Mouse (Mus musculus): ENCODE measurements around the gene Defa33.
"Not testable (repeated sequence)": the region's sequence is repeated elsewhere in the genome, so short reads cannot be mapped to it uniquely, and the experiment has no call there.

Gene Defa33

GRCm38 (mm10) chr8:21391511-21391910 is at the start of gene Defa33:
Gene Defa33, plus strand, starts transcription at chr8:21391811.
- not testable (repeated sequence) for DNase-seq (ENCODE audit: low spot score in 2 of 2)

- not testable (repeated sequence) for DNase-seq (ENCODE audit: low spot score in 2 of 2)
Measured at GRCm38 (mm10) chr8:21378215-21378614, 13.4 kb upstream of the Defa33 start, which contains the start of gene Defa2. Gene Defa2, plus strand, starts transcription at chr8:21378515.

GRCm38 (mm10) chr8:21427111-21427510 is 35.5 kb downstream of the Defa33 start, which contains the start of gene Defa36:
Gene Defa36, plus strand, starts transcription at chr8:21427411.
- DNase-seq (ENCODE audit: low spot score in 2 of 2), result not testable (repeated sequence)
